Mouse (Mus musculus) testis, postnatal 14 days (tissue): ENCODE results near the gene Flg.

ENCODE experiments used
- DNase-seq: peaks from one replicate; pipeline ENCODE4 v3.0.0; 2021; ENCODE audit warnings: low spot score

The Flg gene

GRCm38 (mm10) chr3:93273223-93273622, at the start of gene Flg:
Gene Flg, plus strand, starts transcription at chr3:93273523.
- no peak for DNase-seq

- no peak for DNase-seq
Observed at GRCm38 (mm10) chr3:93297542-93297941, 24.2 kb downstream of the Flg start.

- no peak for DNase-seq
Observed at GRCm38 (mm10) chr3:93299832-93300231, 26.5 kb downstream of the Flg start.

GRCm38 (mm10) chr3:93301896-93302295, 28.6 kb downstream of the Flg start:
- no peak for DNase-seq

- no peak for DNase-seq
Observed at GRCm38 (mm10) chr3:93306142-93306541, 32.8 kb downstream of the Flg start.

- no peak for DNase-seq
Observed at GRCm38 (mm10) chr3:93311371-93311770, 38.0 kb downstream of the Flg start.

GRCm38 (mm10) chr3:93314388-93314787, 41.1 kb downstream of the Flg start:
- DNase-seq = no peak

GRCm38 (mm10) chr3:93319449-93319848, 46.1 kb downstream of the Flg start, which contains the start of gene Hrnr:
Gene Hrnr, plus strand, starts transcription at chr3:93319749.
- DNase-seq = no peak

- DNase-seq = no peak
Observed at GRCm38 (mm10) chr3:93337749-93338148, 64.4 kb downstream of the Flg start.

GRCm38 (mm10) chr3:93340021-93340420, 66.7 kb downstream of the Flg start:
- DNase-seq = no peak
